Mouse (Mus musculus) testis, adult 2 months (tissue): ENCODE data around the gene Tmem30c. TPM values are rescaled to one million over a fixed set of nuclear protein-coding genes. Genes with fewer than 3 reads are reported as not detected.

Source experiments
- H3K27ac ChIP-seq: fragments of 200-500 bp; 2 replicates; pipeline ENCODE4 v1.5.1; 2012; ENCODE audit warnings: low read depth, low read length; ENCODE audit not compliant: control insufficient read depth, insufficient read depth
- H3K27me3 ChIP-seq: fragments of 200-500 bp; 2 replicates; pipeline ENCODE4 v1.6.1; 2012; ENCODE audit warnings: mild to moderate bottlenecking, low read length, moderate library complexity; ENCODE audit not compliant: control insufficient read depth, insufficient read depth
- H3K36me3 ChIP-seq: fragments of 200-500 bp; 2 replicates; pipeline ENCODE4 v1.6.1; 2012; ENCODE audit warnings: mild to moderate bottlenecking, low read length; ENCODE audit not compliant: control insufficient read depth, insufficient read depth
- H3K4me1 ChIP-seq: fragments of 200-500 bp; 2 replicates; pipeline ENCODE4 v1.6.1; 2012; ENCODE audit warnings: low read length; ENCODE audit not compliant: control insufficient read depth, insufficient read depth
- H3K4me3 ChIP-seq: fragments of 200-500 bp; 2 replicates; pipeline ENCODE4 v1.5.1; 2012; ENCODE audit warnings: low read depth, mild to moderate bottlenecking, low read length, moderate library complexity, mixed read lengths; ENCODE audit not compliant: control insufficient read depth
- CTCF ChIP-seq: fragments of 200-500 bp; IDR thresholded peaks from 2 replicates; pipeline ENCODE4 v1.5.1; 2012; ENCODE audit warnings: low read depth, mild to moderate bottlenecking, inconsistent platforms, low read length, moderate library complexity; ENCODE audit not compliant: control insufficient read depth, insufficient read depth, insufficient replicate concordance
- POLR2A ChIP-seq: fragments of 200-500 bp; IDR thresholded peaks from 2 replicates; pipeline ENCODE4 v1.6.1; 2012; ENCODE audit warnings: low read depth, mild to moderate bottlenecking, inconsistent platforms, low read length, moderate library complexity; ENCODE audit not compliant: control insufficient read depth
- polyA plus RNA-seq: library from polyadenylated mRNA; depleted of rRNA; stranded (reverse); fragments of >200 nt; gene quantifications from 2 replicates; pipeline ENCODE4 v1.2.3, GENCODE M21; 2012

Tmem30c gene
- polyA plus RNA-seq, 1 experiment = 66.3 TPM

- Histone ChIP-seq H3K27me3 (no peaks in the 10 kb centered on the region), H3K27ac (no peak overlapping the region), H3K36me3 (no peaks in the 10 kb centered on the region), H3K4me1 (no peaks in the 10 kb centered on the region), H3K4me3 (no peak overlapping the region)
- TF ChIP-seq POLR2A (no peak), CTCF (no peak)
Observed at GRCm38 (mm10) chr16:57326996-57327395, 34.3 kb upstream of the Tmem30c start.

- Histone ChIP-seq H3K27me3 (no peaks in the 10 kb centered on the region), H3K4me1 (no peaks in the 10 kb centered on the region), H3K4me3 (no peak overlapping the region), H3K27ac (no peak overlapping the region), H3K36me3 (no peaks in the 10 kb centered on the region)
- TF ChIP-seq CTCF = no peak
- no peak for TF ChIP-seq POLR2A
Observed at GRCm38 (mm10) chr16:57319284-57320124, 26.8 kb upstream of the Tmem30c start.

GRCm38 (mm10) chr16:57318637-57319125 is 26.0 kb upstream of the Tmem30c start:
- Histone ChIP-seq H3K36me3 (no peaks in the 10 kb centered on the region), H3K4me3 (no peak overlapping the region), H3K27ac (no peak overlapping the region), H3K4me1 (no peaks in the 10 kb centered on the region), H3K27me3 (no peaks in the 10 kb centered on the region)
- TF ChIP-seq CTCF (no peak), POLR2A (no peak)

- Histone ChIP-seq H3K4me1 (no peaks in the 10 kb centered on the region), H3K27me3 (no peaks in the 10 kb centered on the region), H3K4me3 (no peak overlapping the region), H3K36me3 (no peaks in the 10 kb centered on the region), H3K27ac (no peak overlapping the region)
- TF ChIP-seq CTCF = no peak
- TF ChIP-seq POLR2A = no peak
Observed at GRCm38 (mm10) chr16:57317882-57318636, 25.4 kb upstream of the Tmem30c start.

- Histone ChIP-seq H3K4me3 (no peak overlapping the region), H3K36me3 (no peaks in the 10 kb centered on the region), H3K27me3 (no peaks in the 10 kb centered on the region), H3K27ac (no peak overlapping the region), H3K4me1 (no peaks in the 10 kb centered on the region)
- TF ChIP-seq POLR2A (no peak), CTCF (no peak)
Observed at GRCm38 (mm10) chr16:57317127-57317526, 24.5 kb upstream of the Tmem30c start.

GRCm38 (mm10) chr16:57315026-57315425 is 22.4 kb upstream of the Tmem30c start:
- H3K27me3 ChIP-seq = no peaks in the 10 kb centered on the region
- TF ChIP-seq CTCF = no peak
- no peak for TF ChIP-seq POLR2A
- H3K27ac ChIP-seq = no peak overlapping the region
- H3K4me1 ChIP-seq = no peaks in the 10 kb centered on the region
- H3K36me3 ChIP-seq = no peaks in the 10 kb centered on the region
- no peak overlapping the region for H3K4me3 ChIP-seq

- TF ChIP-seq CTCF (no peak), POLR2A (no peak)
- Histone ChIP-seq H3K27me3 (no peaks in the 10 kb centered on the region), H3K27ac (no peak overlapping the region), H3K4me3 (no peak overlapping the region), H3K36me3 (no peaks in the 10 kb centered on the region), H3K4me1 (no peaks in the 10 kb centered on the region)
Observed at GRCm38 (mm10) chr16:57314236-57314635, 21.6 kb upstream of the Tmem30c start.
